Mouse (Mus musculus): ENCODE results near the gene Sugct.

The Sugct gene

DNA sequence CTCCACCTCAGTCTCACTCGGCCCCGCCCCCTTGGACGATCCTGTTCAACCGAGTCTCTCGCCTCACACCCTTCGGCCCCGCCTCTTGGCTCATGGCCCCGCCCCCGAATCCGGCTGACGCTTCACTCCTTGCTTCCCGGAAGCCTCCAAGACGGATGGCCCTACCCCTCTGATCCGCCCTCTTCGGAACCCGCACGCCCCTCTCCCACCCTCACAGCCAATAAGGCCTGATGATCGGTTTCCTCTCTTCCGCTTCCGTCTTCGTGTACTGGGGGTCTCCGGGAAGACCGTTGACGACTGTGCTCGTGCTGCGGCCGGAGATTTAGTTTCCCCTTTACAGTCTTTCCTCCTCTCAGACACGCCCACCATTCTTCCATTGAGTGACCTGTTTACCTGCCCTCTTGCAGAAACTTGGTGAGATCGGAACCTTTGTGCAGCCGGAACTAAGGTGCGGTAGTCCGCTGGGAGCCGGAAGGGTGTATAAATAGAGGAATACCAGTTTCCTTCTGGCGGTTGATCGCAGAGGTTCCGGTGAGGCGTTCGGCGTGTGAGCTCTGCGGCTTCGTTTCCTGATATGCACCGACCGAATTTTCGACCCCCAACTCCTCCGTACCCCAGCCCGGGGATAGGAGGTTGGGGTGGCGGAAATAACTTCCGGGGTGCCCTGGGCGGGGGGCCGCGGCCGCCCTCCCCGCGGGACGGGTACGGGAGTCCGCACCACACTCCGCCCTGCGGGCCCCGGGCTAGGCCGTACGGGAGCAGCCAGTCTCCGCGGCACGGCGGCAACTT, at the start of gene Sugct, which contains the start of gene Mplkip:
TSS of gene Sugct (minus strand) at position 643 of the 789 bp plus-strand sequence.
TSS of gene Mplkip (plus strand) at position 282 of the 789 bp plus-strand sequence.
- in situ Hi-C loops (cut with MboI; ENCODE audit: unreplicated experiment in 2 of 2) = no loop called here

DNA sequence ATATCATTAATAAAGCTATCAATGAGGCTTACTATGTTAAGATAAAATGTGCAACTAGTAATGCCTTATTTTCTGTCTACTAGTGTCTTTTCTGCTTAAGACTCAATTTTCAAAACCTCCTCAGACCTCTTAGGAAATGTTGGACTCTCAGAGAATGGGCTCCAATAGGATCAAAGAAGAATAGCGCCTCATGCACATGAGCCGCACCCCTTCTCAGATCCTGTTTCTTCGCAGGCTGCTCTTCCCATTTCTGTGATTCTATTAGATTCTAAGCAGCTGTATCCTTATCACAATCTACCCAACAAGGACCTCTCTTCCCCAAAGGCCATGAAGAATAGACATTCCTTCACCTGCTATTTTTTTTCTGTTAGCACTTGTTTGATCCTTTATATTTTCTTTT, 33.4 kb upstream of the Sugct start:
- in situ Hi-C loops (cut with MboI; ENCODE audit: unreplicated experiment in 2 of 2) = no loop called here

DNA sequence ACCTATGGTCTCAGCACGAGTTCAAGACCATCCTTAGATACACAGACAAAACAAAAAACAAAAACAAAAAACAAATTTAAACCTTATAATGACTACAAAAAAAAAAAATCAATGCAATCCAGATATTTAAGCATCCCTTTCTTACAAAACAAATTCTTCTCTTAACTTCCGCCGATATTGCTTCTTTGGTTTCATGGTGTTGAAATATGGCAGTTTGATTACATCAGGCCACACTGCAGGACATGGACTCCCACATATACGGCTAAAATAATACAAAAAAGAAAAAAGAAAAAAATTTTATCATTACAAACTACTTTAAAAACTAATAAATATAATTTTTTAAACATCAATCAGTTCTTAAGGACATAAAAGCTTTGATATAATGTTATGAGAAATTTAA, 32.6 kb upstream of the Sugct start:
- in situ Hi-C loops (cut with MboI; ENCODE audit: unreplicated experiment in 2 of 2) = no loop called here

DNA sequence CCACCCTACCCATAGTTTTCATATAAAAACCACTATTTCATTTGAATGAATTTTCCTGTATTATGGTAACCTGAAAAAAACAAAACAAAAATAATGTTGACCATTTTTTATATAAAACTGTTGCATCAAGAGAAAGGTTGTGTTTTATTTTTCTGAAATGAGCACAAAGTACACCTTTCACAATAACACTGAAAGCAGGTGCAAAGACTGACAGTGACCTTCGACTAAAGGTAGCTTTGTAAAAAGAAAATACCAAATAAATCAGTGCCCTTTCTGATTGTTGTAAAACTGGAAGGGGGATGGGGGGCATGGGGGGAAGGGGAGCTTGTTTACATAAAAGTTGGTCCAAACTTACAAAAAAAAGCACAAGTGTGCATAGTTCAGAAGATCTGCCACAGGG, 22.0 kb upstream of the Sugct start:
- in situ Hi-C loops (cut with MboI; ENCODE audit: unreplicated experiment in 2 of 2) = no loop called here

DNA sequence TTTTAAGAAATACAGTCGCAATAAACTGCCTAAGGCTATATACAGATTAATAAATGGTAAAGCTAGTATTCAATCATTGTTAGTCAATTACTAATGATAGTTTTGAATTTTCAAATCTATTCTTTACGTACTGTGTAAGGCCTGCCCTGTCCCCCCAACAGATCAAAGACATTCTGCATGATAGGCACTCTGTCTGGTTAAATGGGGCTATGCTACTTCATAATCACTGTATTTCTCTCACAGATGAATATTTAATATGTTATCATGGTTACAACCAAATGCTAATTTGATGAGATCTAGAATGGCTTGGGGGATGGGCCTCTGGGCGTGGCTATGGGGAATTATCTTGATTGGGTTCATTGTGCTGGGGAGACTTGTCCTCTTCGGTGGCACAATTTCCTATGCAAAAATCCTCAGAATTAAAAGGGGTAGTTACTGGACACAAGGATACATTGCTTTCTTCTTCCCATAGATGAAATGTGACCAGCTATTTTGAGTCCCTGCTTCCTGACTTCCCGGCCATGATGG, 13.5 kb upstream of the Sugct start:
- in situ Hi-C loops (cut with MboI; ENCODE audit: unreplicated experiment in 2 of 2) = no loop called here

DNA sequence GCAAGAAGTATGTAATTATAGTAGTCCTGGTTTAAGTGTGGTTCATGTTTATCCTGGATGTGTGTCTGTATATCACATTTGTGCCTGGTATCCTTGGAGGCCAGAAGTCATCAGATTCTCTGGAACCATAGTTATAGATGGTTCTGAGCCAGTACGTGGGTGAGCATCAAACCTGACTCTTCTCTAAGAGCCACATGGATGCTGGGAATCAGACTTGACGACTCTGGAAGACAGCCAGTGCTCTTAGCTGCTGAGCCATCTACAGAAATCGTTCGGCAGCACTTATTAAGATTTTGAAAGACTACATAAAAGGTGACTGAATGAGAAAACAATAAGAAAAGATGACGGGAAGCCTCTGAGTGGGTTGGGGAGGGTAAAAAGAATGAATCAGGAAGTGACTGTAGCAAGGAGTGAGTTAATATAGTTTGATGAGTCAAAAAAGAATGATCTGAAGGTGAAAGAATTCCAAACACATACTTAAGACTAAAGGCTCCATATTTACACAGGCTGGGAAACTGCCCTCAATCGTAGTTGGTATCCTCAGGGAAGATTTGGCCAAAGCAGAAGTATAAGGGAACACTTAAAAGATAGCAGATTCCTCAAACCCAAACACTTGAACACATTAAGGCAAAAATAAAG, 10.0 kb upstream of the Sugct start:
- in situ Hi-C loops (cut with MboI; ENCODE audit: unreplicated experiment in 2 of 2) = no loop called here

DNA sequence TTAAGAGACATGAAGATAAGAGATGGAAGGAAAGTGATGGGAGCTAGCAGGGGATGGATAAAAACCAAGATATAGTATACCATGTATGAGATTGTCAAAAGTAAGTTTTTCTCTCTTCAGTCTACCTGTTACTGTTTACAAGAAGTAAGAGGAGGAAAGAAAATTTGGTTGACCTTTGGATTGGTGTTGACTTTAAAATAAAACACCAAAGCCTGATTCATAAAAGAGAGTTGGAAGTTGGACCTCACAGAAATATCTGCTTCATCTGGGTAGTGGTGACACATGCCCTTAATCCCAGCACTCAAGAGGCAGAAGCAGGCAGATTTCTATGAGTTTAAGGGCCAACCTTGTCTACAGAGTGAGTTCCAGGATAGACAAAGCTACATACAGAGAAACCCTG, 7.0 kb upstream of the Sugct start:
- in situ Hi-C loops (cut with MboI; ENCODE audit: unreplicated experiment in 2 of 2) = no loop called here

DNA sequence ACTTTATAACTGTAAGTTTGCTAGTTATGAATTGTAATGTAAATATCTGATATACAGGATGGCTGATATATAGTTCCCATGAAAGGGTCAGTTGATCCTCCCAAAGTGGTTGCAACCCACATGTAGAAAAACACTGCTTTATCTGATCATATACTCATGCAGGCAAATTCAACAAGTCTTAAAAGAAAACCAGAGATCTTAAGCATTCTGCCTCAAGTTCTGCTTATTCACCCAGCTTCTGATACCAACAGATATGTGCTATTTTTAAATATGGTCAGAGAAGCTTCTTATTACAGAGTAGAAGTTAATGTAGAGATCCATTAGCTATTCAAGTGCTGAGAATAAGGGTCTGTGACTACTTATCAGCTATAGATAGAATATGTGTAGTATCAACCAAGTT, 6.0 kb upstream of the Sugct start:
- in situ Hi-C loops (cut with MboI; ENCODE audit: unreplicated experiment in 2 of 2) = no loop called here

DNA sequence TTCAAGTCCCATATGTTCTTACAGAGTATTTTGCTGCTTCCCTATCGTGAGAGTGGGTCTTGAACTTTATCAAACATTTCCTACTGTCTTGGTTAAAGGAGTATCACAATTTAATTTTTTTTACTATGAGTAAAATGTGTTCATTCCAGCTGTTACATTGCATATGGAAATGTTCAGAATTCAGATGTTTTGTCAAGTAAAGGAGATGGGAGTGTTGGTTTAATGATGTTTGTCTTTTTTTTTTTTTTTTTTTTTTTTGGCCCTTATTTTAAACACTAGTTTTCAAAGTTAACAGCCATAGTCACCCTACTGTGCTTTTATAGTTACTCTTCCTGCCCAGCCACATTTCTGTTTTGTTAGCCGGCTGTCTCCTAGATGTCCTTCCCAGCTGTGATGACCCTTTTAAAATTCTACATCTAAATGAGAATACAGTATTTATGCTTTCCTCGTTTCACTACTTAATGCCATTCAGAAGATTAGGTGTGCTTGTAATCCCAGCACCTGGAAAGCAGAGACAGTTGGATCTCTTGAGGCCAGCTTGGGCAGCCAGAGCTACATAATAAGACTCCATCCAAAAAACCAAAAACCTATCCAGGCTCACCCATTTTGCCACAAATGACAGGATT, 4.8 kb upstream of the Sugct start:
- in situ Hi-C loops (cut with MboI; ENCODE audit: unreplicated experiment in 2 of 2) = no loop called here

DNA sequence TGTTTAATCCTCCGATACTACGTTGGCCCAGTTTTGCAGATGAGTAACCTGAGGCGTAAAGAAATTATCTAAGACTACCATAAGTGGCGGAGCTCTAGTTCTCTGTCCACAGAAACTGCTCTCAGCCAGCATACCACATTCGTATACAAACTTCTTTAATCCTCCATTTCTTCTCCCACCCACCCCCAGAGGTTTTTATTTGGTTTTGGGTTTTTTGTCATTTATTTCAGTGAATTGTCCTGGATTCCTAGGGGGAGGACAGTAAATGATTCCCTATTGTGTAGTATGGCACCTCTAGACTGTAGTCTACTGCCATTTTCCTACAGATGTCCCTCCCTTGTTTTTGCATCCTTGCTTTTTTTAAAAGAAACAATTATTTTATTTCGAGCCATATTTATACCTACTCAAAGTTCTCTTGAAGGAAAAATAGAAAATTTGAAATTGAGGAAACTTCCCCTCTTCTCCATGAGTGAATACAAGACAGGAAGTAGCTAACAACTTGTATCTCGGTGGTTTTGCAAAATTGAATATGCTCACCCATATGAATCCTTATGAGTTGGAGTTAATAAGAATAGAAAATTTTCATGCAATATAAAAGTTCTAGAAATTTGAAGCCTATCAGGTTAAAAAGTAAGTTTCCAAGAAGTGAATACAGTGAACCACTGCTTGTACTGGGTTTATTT, 686 bp upstream of the Sugct start:
- in situ Hi-C loops (cut with MboI; ENCODE audit: unreplicated experiment in 2 of 2) = no loop called here

DNA sequence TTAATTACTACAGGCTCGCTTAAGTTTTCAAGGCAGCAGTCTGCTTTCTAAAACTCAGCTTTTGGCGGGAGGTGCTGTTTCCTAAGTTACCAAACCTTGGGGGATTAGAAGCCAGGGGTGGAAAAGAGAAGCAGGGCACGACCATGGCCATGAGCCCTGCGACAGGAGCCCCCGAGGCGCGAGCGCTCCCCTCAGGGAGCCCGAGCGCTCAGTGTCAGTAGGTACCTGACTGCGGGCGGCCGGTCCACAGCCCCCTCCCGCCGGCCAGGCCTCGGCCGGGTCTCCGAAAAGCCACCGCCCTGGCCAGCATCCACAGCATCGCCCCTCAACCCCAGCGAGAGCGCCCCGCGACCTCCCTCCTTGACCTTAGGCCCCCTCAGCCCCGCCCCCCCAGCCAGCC, 939 bp downstream of the Sugct start:
- in situ Hi-C loops (cut with MboI; ENCODE audit: unreplicated experiment in 2 of 2) = no loop called here

DNA sequence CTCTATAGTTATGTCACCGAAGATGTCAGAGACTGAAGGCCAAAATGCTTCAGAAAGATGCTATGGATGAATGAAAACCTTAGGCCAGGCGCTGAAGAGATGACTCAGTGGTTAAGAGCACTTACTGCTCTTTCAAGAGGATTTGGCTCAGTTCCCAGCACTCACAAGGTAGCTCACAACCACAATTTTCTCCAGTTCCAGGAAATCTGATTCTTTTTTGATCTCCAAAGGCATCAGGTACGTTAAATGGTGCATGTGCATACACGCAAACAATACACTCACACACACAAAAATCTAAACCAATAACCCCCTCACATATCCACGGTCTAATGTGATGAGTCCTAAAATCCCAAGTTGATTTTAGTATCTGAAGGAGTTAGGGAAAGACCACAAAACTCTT, 1.5 kb downstream of the Sugct start:
- in situ Hi-C loops (cut with MboI; ENCODE audit: unreplicated experiment in 2 of 2) = no loop called here

DNA sequence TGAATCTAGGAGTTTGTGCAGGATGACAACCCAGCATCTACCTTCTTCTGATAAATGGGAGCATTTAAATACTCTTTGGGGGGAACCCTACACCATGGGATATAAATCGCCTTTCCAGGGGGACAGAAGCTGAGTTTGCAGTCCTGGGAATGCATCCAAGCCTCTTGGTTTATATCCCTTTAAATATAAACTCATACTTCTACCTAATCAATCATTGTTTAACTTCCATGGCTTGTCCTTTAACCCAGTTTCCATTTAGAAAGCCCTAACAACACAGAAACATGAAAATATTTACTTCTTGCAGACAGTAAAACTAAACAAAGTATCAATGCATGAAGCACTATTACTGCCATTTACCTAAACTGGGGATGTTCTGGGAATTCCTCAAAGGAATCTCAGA, 3.9 kb downstream of the Sugct start:
- in situ Hi-C loops (cut with MboI; ENCODE audit: unreplicated experiment in 2 of 2) = no loop called here

DNA sequence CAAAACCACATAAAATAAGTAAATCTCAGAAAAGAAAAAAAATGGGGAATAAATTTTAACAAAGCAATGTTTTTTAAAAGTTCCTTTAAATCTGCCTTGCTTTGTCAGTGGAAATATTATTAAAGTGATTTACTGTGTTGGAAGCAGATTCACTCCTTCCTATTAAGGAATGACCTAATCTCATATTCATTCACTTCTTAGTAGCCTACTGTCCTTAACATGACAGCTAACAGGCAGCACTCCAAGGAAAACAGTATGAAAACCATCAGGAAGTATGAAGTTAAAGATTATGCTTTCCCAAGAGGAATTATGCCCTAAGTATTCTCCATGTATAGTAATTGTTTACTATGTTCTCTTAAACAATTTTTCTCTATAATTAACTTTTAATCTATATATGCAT, 4.7 kb downstream of the Sugct start:
- in situ Hi-C loops (cut with MboI; ENCODE audit: unreplicated experiment in 2 of 2) = no loop called here

DNA sequence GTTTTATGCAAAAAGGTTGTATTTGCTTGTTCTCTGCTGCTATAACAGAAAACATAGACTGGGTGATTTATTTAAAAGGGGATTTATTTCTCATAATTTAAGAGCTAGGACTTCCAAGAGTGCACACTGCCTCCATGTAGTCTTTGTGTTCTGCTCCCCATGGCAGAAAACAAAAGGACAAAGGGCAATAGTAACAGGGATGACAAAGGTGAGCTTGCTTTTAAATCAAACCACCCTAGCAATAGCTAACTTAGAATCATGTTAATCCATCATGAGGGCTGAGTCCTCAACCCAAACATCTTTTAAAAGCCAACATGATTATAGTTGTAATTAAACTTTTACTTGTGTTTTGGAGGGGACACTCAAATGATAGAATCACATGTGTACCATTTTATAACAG, 5.9 kb downstream of the Sugct start:
- in situ Hi-C loops (cut with MboI; ENCODE audit: unreplicated experiment in 2 of 2) = no loop called here

DNA sequence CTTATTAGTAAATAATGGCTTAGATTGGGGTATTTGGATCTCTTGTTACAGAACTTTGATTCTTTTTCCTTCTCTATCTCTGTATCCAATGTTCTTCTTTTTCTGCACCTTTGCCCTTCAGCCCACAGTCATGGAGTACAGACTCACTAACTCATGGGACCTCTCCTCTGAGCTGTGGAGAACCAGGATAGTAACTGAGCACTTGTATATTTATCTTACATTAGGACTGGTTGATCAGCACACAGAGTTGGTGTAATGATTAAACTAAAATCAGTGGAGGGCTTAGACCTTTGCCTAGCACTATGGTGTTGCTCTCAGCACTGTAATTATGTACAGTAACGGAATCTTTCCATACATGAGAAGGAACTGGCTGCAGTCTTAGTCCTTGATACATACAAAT, 24.2 kb downstream of the Sugct start:
- in situ Hi-C loops (cut with MboI; ENCODE audit: unreplicated experiment in 2 of 2) = no loop called here

DNA sequence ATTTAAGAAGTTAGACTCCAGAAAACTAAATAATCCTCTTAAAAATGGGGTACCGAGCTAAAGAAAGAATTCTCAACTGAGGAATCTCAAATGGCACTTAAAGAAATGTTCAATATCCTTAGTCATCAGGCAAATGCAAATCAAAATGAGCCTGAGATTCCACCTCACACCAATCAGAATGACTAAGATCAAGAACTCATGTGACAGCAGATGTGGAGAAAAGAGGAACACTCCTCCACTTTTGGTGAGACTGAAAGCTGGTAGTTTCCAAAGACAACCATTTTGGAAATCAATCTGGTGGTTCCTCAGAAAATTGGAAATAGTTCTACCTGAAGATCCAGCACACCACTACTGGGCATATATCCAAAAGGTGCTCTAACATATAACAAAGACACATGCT, 28.0 kb downstream of the Sugct start:
- in situ Hi-C loops (cut with MboI; ENCODE audit: unreplicated experiment in 2 of 2) = no loop called here

DNA sequence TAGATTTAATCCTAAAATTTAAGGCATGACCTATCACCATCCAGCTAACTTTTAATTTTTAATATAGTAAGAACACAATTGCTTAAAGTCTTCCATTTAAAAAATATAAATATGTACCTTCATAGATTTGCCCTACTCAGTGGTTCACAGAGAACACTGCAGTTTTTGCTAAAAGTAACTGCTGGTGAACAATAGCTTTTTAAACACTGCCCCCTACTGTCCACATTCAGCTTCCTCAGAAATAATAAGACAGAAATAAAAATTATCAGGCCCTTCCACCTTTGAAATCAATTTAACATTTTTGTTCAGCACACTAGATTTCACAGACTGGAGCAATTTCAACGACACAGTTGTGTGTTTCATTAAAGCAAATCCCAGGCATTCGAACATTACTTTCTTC, 53.1 kb downstream of the Sugct start:
- in situ Hi-C loops (cut with MboI; ENCODE audit: unreplicated experiment in 2 of 2) = loop anchor here (10.0 to 25.0 kb wide), 3 partner anchors 1147 to 1655 kb away; partner anchors contain the start of gene Inhba (in 1 of the 2)

DNA sequence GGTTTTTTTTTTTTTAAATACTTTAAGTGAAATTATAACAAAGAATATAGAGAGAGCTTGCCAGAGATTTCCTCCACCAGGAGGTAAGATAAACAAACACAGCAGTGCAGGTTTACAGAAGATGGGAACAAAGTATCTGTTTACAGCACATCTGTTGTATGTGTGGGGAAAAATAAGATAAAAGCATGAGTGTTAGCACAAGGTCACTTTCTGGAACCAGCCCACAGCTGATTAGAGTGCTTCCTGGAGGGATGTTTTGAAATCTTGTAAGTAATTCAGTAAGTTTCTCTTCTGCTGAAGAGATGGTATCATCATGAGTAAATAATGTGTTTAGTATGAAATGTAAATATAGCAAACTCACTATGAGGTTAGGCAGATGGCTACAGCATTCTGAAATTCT, 57.3 kb downstream of the Sugct start:
- in situ Hi-C loops (cut with MboI; ENCODE audit: unreplicated experiment in 2 of 2) = loop anchor here in 1 of 2 experiments (25.0 kb wide), 1 partner anchor 1651 kb away; no protein-coding TSS in a partner anchor

DNA sequence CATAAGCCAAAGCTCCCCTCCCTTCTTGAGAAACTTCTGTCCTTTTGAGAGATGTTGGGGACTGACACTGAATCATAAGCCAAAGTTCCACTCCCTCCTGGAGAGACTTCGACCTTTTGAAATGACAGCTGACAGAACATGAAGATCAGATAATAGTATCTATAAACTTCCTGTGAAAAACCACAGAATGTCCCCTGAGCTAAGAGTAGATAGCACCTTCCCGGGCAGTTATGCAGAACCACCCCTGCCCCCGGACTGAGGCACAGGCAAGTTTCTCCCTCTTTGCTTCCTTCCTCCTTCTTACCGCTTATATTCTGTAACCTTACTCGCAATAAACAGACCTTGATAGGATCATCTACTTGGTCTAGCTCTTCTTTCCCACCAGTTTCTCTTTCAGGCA, 68.2 kb downstream of the Sugct start:
- in situ Hi-C loops (cut with MboI; ENCODE audit: unreplicated experiment in 2 of 2) = loop anchor here in 1 of 2 experiments (25.0 kb wide), 1 partner anchor 1640 kb away; no protein-coding TSS in a partner anchor

DNA sequence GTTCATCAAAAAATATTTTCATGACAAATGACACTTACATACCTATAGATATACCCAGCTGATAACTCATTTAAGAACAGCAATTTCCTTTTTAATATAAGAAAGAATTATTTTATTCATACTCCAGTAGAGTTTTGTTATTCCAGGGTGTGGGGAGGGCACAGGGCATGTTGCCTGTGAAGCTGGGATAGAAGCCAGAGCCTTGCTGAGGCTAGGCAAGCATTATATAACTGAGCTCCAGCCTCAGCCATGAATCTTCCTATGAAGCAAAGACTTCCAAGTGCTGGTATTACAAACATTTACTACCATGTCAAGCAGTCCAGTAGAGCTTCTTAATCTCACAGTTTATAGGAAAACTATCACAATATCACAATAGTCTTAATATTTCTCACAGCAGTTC, 70.4 kb downstream of the Sugct start:
- in situ Hi-C loops (cut with MboI; ENCODE audit: unreplicated experiment in 2 of 2) = loop anchor here in 1 of 2 experiments (25.0 kb wide), 1 partner anchor 1638 kb away; no protein-coding TSS in a partner anchor

All from v-Abl transformed pro-B cells (cell line).